Comparison of ENCODE assay signal across 11 mouse cellular contexts in genomic region chr12:84885107-84885876, GRCm38 (mm10). TPM values are rescaled to one million over a fixed set of nuclear protein-coding genes. Genes with fewer than 3 reads are reported as not detected.
DNase-seq lines count a peak whose midpoint lies in the region; ATAC-seq and TF ChIP-seq lines count a peak whose summit lies in the region.
"Had no signal": no experiment of that assay in that cellular context is flagged by ENCODE, and none has a peak within 500 bp of the region (broad histone marks: within the 10 kb centered on the region; RNA-seq: fewer than 3 reads in every experiment).

No protein-coding gene starts in this region.

- H3K4me2 ChIP-seq in kidney, postnatal 0 days (ENCODE audit: low read length): no peak overlapping the region
- H3K4me2 ChIP-seq in forebrain, embryonic 16.5 days (ENCODE audit: low read length): no peak overlapping the region
- no peak overlapping the region for H3K4me2 ChIP-seq in forebrain, embryonic 12.5 days

- no peak overlapping the region for H3K27ac ChIP-seq in kidney, postnatal 0 days
- peak overlapping the region; percentile 90 for H3K27ac ChIP-seq in embryonic fibroblast, embryonic 13.5 days (ENCODE audit: insufficient read depth, low read length)
- H3K27ac ChIP-seq in forebrain, embryonic 16.5 days (ENCODE audit: low read length): no peak overlapping the region
- H3K27ac ChIP-seq in forebrain, embryonic 12.5 days: no peak overlapping the region
- H3K27ac ChIP-seq: liver, embryonic 14.5 days had no signal

- intact Hi-C loops in heart, postnatal 10 days (cut with DNase I): no loop called here

- peak; percentile 46; the same call in 1 of the 2 replicates for ATAC-seq in kidney, postnatal 0 days (replicated peaks; ENCODE audit: low FRiP score, low read depth)
- no peak for ATAC-seq in forebrain, embryonic 16.5 days
- no peak for ATAC-seq in forebrain, embryonic 12.5 days (ENCODE audit: low FRiP score)
- ATAC-seq: hindbrain, embryonic 16.5 days had no signal

- no peak for TF ChIP-seq CTCF in kidney, postnatal 0 days (IDR thresholded peaks at IDR 0.05; ENCODE audit: low read depth)
- no peak for TF ChIP-seq CTCF in embryonic fibroblast, embryonic 13.5 days (IDR thresholded peaks at IDR 0.05; ENCODE audit: borderline replicate concordance, insufficient read depth, low read length)

- no peaks in the 10 kb centered on the region for H3K9me3 ChIP-seq in kidney, postnatal 0 days (replicated peaks; ENCODE audit: low read length)
- H3K9me3 ChIP-seq in forebrain, embryonic 16.5 days (ENCODE audit: control insufficient read depth, low read length): no peaks in the 10 kb centered on the region
- H3K9me3 ChIP-seq in forebrain, embryonic 12.5 days: no peaks in the 10 kb centered on the region

- 67% methylated on average over 11 of the region's 11 CpGs for WGBS in kidney, postnatal 0 days
- 60% methylated on average over 11 of the region's 11 CpGs for WGBS in forebrain, embryonic 16.5 days
- 70% methylated on average over 11 of the region's 11 CpGs for WGBS in forebrain, embryonic 12.5 days

- DNase-seq in kidney, postnatal 0 days (ENCODE audit: low spot score): no peak
- no peak for DNase-seq in kidney, postnatal 36 days
- peak; percentile 68 to 71 for DNase-seq in heart, postnatal 10 days
- DNase-seq in testis, postnatal 10 days (ENCODE audit: low spot score): peak; percentile 68
- DNase-seq in layer of hippocampus, postnatal 36 days: no peak
- DNase-seq: cerebellum, adult 9-10 months had no signal

- H3K4me1 ChIP-seq in kidney, postnatal 0 days (replicated peaks; ENCODE audit: insufficient read depth, low read length): no peaks in the 10 kb centered on the region
- H3K4me1 ChIP-seq in embryonic fibroblast, embryonic 13.5 days (ENCODE audit: control insufficient read depth, insufficient read depth, low read length): peaks cover 25% of the 10 kb centered on the region
- no peaks in the 10 kb centered on the region for H3K4me1 ChIP-seq in forebrain, embryonic 16.5 days (replicated peaks; ENCODE audit: control insufficient read depth, insufficient read depth, low read length)
- no peaks in the 10 kb centered on the region for H3K4me1 ChIP-seq in forebrain, embryonic 12.5 days

- H3K36me3 ChIP-seq in kidney, postnatal 0 days (ENCODE audit: insufficient read depth, low read length): no peaks in the 10 kb centered on the region
- no peaks in the 10 kb centered on the region for H3K36me3 ChIP-seq in forebrain, embryonic 16.5 days (ENCODE audit: control insufficient read depth, insufficient read depth)
- no peaks in the 10 kb centered on the region for H3K36me3 ChIP-seq in forebrain, embryonic 12.5 days (replicated peaks)

- H3K4me3 ChIP-seq in kidney, postnatal 0 days (replicated peaks; ENCODE audit: low read depth, low read length): no peak overlapping the region
- H3K4me3 ChIP-seq in embryonic fibroblast, embryonic 13.5 days (ENCODE audit: insufficient read depth, low read length): no peak overlapping the region
- H3K4me3 ChIP-seq in forebrain, embryonic 16.5 days (replicated peaks; ENCODE audit: low read length): no peak overlapping the region
- H3K4me3 ChIP-seq in forebrain, embryonic 12.5 days (replicated peaks): no peak overlapping the region

- no peak overlapping the region for H3K9ac ChIP-seq in kidney, postnatal 0 days (ENCODE audit: low read depth, low read length)
- H3K9ac ChIP-seq in forebrain, embryonic 16.5 days (replicated peaks; ENCODE audit: low read depth, low read length): no peak overlapping the region
- no peak overlapping the region for H3K9ac ChIP-seq in forebrain, embryonic 12.5 days
- H3K9ac ChIP-seq: liver, embryonic 14.5 days had no signal

- no peaks in the 10 kb centered on the region for H3K27me3 ChIP-seq in kidney, postnatal 0 days (ENCODE audit: insufficient read depth, low read length)
- H3K27me3 ChIP-seq in forebrain, embryonic 16.5 days (replicated peaks; ENCODE audit: control insufficient read depth, insufficient read depth, low read length): peaks cover 2% of the 10 kb centered on the region; the same call in 1 of the 2 replicates
- peaks cover 11% of the 10 kb centered on the region; the same call in 1 of the 2 replicates for H3K27me3 ChIP-seq in forebrain, embryonic 12.5 days

- TF ChIP-seq POLR2A in embryonic fibroblast, embryonic 13.5 days (IDR thresholded peaks at IDR 0.05; ENCODE audit: low read depth, low read length): no peak

RNA-seq across cellular contexts. Expression of gene Ltbp2, which starts 9.0 kb away (rescaled TPM):
- 0.14 and 0.64 TPM in 2 replicates for polyA plus RNA-seq in kidney, postnatal 0 days (2015; fragmentation: Nextera tagmentation; extraction: Ambion mirVana)
- polyA plus RNA-seq in embryonic fibroblast, embryonic 13.5 days (2011; ENCODE audit: insufficient read length, low read depth, missing spikeins): 182 and 264 TPM in 2 replicates
- 1 to 10 TPM; 5.6 to 6.1 TPM for total RNA-seq in heart, postnatal 10 days (2021)
- total RNA-seq in layer of hippocampus, postnatal 36 days (2021): under 1 TPM; 0.40 to 0.55 TPM
- polyA plus RNA-seq in forebrain, embryonic 16.5 days (2015; fragmentation: Nextera tagmentation; extraction: Ambion mirVana): 0.30 and 0.37 TPM in 2 replicates
- polyA plus RNA-seq in forebrain, embryonic 12.5 days (2016; fragmentation: Nextera tagmentation; extraction: Ambion mirVana): 0.19 and 0.35 TPM in 2 replicates

Comparison
In these comparisons a context has a peak if more than half of its experiments do, and no peak if none do; other contexts are left out.
1. DNase-seq: peak in heart, postnatal 10 days (2 of 2) and testis, postnatal 10 days (single experiment); none in kidney, postnatal 0 days (single experiment), kidney, postnatal 36 days (0 of 2) and layer of hippocampus, postnatal 36 days (0 of 2).
2. RNA of gene Ltbp2, which starts 9.0 kb away (polyA plus RNA-seq): 182 to 264 TPM in embryonic fibroblast, embryonic 13.5 days; 0.30 to 0.37 TPM in forebrain, embryonic 16.5 days, 0.19 to 0.35 TPM in forebrain, embryonic 12.5 days and 0.14 to 0.64 TPM in kidney, postnatal 0 days; every median in the first group is over 100 times any median in the second.